Mouse (Mus musculus): ENCODE measurements around the gene Kmt2e.

Gene Kmt2e

GRCm38 (mm10) chr5:23496933-23497332 is 62.7 kb downstream of the Kmt2e start:
- H3K36me3 ChIP-seq (ENCODE audit: insufficient read depth, low read length): peaks cover 89% of the 10 kb centered on the region
- H3K27me3 ChIP-seq (ENCODE audit: insufficient read depth, low read length): no peaks in the 10 kb centered on the region
- H3K4me1 ChIP-seq (replicated peaks; ENCODE audit: low read depth, low read length): peaks cover 17% of the 10 kb centered on the region
- H3K4me3 ChIP-seq (replicated peaks; ENCODE audit: low read length): no peak overlapping the region
- TF ChIP-seq CTCF (conservative IDR thresholded peaks at IDR 0.05; ENCODE audit: low read length) (no peak), POU5F1 (IDR thresholded peaks at IDR 0.05; ENCODE audit: borderline replicate concordance, low read length) (no peak), NANOG (IDR thresholded peaks at IDR 0.05; ENCODE audit: borderline replicate concordance, low read length) (no peak)
- no peaks in the 10 kb centered on the region for H3K9me3 ChIP-seq (ENCODE audit: low read length)

- H3K4me3 ChIP-seq (replicated peaks; ENCODE audit: low read length): no peak overlapping the region
- H3K36me3 ChIP-seq (ENCODE audit: insufficient read depth, low read length): peaks cover 83% of the 10 kb centered on the region
- peaks cover 21% of the 10 kb centered on the region for H3K4me1 ChIP-seq (replicated peaks; ENCODE audit: low read depth, low read length)
- no peaks in the 10 kb centered on the region for H3K9me3 ChIP-seq (ENCODE audit: low read length)
- no peak for TF ChIP-seq CTCF (conservative IDR thresholded peaks at IDR 0.05; ENCODE audit: low read length)
- TF ChIP-seq POU5F1 (IDR thresholded peaks at IDR 0.05; ENCODE audit: borderline replicate concordance, low read length): no peak
- no peak for TF ChIP-seq NANOG (IDR thresholded peaks at IDR 0.05; ENCODE audit: borderline replicate concordance, low read length)
- no peaks in the 10 kb centered on the region for H3K27me3 ChIP-seq (ENCODE audit: insufficient read depth, low read length)
These were observed 63.7 kb downstream of the Kmt2e start for GRCm38 (mm10) chr5:23497920-23498319.

DNA sequence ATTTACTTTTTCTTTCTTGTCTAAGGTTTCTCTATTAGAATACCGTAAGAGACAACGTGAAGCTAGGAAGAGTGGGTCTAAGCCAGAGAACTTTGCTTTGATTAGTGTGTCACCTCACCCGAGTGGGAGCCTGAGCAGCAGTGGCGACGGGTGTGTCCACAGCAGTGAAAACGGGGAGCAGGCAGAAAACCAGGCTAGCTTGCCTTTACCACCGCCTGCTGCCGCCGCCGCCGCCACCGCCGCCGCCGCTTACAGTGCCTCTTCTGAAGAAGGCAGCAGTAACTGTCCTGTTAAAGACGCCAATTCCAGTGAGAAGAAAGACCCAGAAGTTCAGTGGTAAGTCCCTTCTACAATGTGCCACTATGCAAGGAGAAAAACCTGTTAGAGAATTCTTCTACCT is 65.0 kb downstream of the Kmt2e start:
- H3K27me3 ChIP-seq (ENCODE audit: insufficient read depth, low read length): no peaks in the 10 kb centered on the region
- peaks cover 72% of the 10 kb centered on the region for H3K36me3 ChIP-seq (ENCODE audit: insufficient read depth, low read length)
- TF ChIP-seq NANOG (IDR thresholded peaks at IDR 0.05; ENCODE audit: borderline replicate concordance, low read length) (no peak), POU5F1 (IDR thresholded peaks at IDR 0.05; ENCODE audit: borderline replicate concordance, low read length) (no peak), CTCF (conservative IDR thresholded peaks at IDR 0.05; ENCODE audit: low read length) (no peak)
- no peak overlapping the region for H3K4me3 ChIP-seq (replicated peaks; ENCODE audit: low read length)
- no peaks in the 10 kb centered on the region for H3K9me3 ChIP-seq (ENCODE audit: low read length)
- H3K4me1 ChIP-seq (replicated peaks; ENCODE audit: low read depth, low read length): peaks cover 24% of the 10 kb centered on the region

DNA sequence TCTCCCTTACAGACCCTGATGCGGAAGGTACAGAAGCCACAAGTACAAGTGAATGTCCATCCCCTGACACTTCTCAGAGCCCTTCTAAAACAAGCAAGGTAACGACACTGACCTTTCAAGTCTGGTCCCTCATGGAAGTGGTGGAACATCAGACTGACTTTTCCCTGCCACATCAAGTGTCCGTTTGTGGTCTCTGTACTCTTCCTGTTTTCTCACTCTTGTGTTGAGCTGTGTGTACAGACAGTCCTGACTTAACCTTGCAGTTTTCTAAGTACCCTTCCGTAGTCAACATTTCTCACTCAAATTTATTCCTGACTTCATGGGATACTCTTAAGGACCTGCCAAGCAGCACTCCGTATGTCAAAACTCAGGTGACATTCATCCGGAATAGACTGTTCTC is 66.5 kb downstream of the Kmt2e start:
- Histone ChIP-seq H3K27me3 (ENCODE audit: insufficient read depth, low read length) (no peaks in the 10 kb centered on the region), H3K4me1 (replicated peaks; ENCODE audit: low read depth, low read length) (peaks cover 24% of the 10 kb centered on the region), H3K9me3 (ENCODE audit: low read length) (no peaks in the 10 kb centered on the region), H3K4me3 (replicated peaks; ENCODE audit: low read length) (no peak overlapping the region), H3K36me3 (ENCODE audit: insufficient read depth, low read length) (peaks cover 63% of the 10 kb centered on the region)
- no peak for TF ChIP-seq POU5F1 (IDR thresholded peaks at IDR 0.05; ENCODE audit: borderline replicate concordance, low read length)
- TF ChIP-seq CTCF (conservative IDR thresholded peaks at IDR 0.05; ENCODE audit: low read length): no peak
- no peak for TF ChIP-seq NANOG (IDR thresholded peaks at IDR 0.05; ENCODE audit: borderline replicate concordance, low read length)

DNA sequence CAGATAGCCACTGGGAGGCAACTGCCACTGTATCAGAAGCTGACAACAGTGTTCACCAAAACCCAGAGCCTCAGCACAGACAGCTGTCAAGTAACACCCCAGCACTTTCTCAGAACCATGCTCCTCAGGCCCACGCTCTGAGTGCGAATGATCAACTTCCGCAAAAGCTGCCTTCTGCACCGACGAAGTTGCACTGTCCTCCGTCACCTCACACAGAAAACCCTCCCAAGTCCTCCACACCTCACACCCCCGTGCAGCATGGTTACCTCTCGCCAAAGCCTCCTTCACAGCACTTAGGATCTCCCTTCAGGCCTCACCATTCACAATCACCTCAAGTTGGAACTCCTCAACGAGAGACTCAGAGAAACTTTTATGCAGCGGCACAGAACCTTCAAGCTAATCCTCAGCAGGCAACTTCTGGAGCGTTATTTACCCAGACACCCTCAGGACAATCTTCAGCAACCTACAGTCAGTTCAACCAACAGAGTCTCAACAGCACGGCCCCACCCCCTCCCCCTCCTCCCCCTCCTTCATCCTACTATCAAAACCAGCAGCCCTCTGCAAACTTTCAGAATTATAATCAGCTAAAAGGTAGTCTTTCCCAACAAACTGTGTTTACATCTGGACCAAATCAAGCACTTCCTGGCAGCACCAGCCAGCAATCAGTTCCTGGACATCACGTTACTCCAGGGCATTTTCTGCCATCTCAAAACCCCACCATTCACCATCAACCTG is 67.5 kb downstream of the Kmt2e start:
- no peaks in the 10 kb centered on the region for H3K9me3 ChIP-seq (ENCODE audit: low read length)
- H3K4me1 ChIP-seq (replicated peaks; ENCODE audit: low read depth, low read length): peaks cover 26% of the 10 kb centered on the region
- no peak overlapping the region for H3K4me3 ChIP-seq (replicated peaks; ENCODE audit: low read length)
- H3K27me3 ChIP-seq (ENCODE audit: insufficient read depth, low read length): no peaks in the 10 kb centered on the region
- H3K36me3 ChIP-seq (ENCODE audit: insufficient read depth, low read length): peaks cover 57% of the 10 kb centered on the region
- TF ChIP-seq NANOG (IDR thresholded peaks at IDR 0.05; ENCODE audit: borderline replicate concordance, low read length): no peak
- no peak for TF ChIP-seq CTCF (conservative IDR thresholded peaks at IDR 0.05; ENCODE audit: low read length)
- no peak for TF ChIP-seq POU5F1 (IDR thresholded peaks at IDR 0.05; ENCODE audit: borderline replicate concordance, low read length)

- H3K4me1 ChIP-seq (replicated peaks; ENCODE audit: low read depth, low read length): peaks cover 32% of the 10 kb centered on the region
- TF ChIP-seq CTCF (conservative IDR thresholded peaks at IDR 0.05; ENCODE audit: low read length): no peak
- no peak for TF ChIP-seq POU5F1 (IDR thresholded peaks at IDR 0.05; ENCODE audit: borderline replicate concordance, low read length)
- TF ChIP-seq NANOG (IDR thresholded peaks at IDR 0.05; ENCODE audit: borderline replicate concordance, low read length): no peak
- peak overlapping the region; percentile 51; the same call in 1 of the 2 replicates for H3K4me3 ChIP-seq (replicated peaks; ENCODE audit: low read length)
- no peaks in the 10 kb centered on the region for H3K27me3 ChIP-seq (ENCODE audit: insufficient read depth, low read length)
- H3K36me3 ChIP-seq (ENCODE audit: insufficient read depth, low read length): peaks cover 51% of the 10 kb centered on the region
- no peaks in the 10 kb centered on the region for H3K9me3 ChIP-seq (ENCODE audit: low read length)
These were observed 68.2 kb downstream of the Kmt2e start for GRCm38 (mm10) chr5:23502317-23502937.

DNA sequence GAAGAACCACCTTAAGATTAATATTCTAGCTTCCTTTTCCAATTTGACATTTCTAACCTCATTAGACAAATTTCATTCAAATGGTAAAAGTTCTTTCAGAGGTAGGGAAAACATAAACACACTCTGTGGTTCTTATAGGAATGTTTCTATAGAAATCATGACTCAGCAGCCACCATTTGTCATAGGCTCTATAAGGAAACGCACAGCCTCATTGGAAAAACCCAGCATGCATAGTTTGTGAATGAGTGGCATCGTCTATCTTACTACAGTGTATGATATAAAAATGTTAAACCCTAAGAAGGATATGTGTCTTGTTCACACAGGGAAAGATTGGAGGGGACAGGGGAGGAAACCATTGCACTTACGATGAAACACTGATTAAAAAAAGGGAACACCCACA is 71.3 kb downstream of the Kmt2e start:
- H3K9me3 ChIP-seq (ENCODE audit: low read length): no peaks in the 10 kb centered on the region
- TF ChIP-seq NANOG (IDR thresholded peaks at IDR 0.05; ENCODE audit: borderline replicate concordance, low read length) (no peak), CTCF (conservative IDR thresholded peaks at IDR 0.05; ENCODE audit: low read length) (no peak), POU5F1 (IDR thresholded peaks at IDR 0.05; ENCODE audit: borderline replicate concordance, low read length) (no peak)
- H3K27me3 ChIP-seq (ENCODE audit: insufficient read depth, low read length): no peaks in the 10 kb centered on the region
- H3K36me3 ChIP-seq (ENCODE audit: insufficient read depth, low read length): peaks cover 36% of the 10 kb centered on the region
- H3K4me3 ChIP-seq (replicated peaks; ENCODE audit: low read length): no peak overlapping the region
- H3K4me1 ChIP-seq (replicated peaks; ENCODE audit: low read depth, low read length): peaks cover 50% of the 10 kb centered on the region

DNA sequence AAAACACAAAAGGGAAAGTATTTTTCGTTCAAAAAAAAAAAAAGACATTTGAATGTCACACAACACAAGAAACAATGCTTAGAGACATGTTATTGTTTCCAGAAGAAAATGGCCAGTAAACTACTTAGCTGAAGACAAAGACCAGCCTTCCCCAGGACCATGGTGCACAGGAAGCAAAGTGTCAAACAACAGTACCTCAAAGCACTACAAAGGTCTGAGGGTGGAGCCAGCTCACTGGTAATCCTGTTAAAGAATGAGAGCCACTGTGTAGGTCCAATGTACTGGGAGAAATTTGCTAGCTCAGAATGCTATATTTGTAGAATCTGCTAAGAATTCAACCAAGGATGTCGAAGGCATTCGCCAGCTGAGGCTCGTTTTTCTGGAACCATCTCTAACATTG is 73.0 kb downstream of the Kmt2e start:
- H3K36me3 ChIP-seq (ENCODE audit: insufficient read depth, low read length): peaks cover 38% of the 10 kb centered on the region
- no peaks in the 10 kb centered on the region for H3K9me3 ChIP-seq (ENCODE audit: low read length)
- TF ChIP-seq CTCF (conservative IDR thresholded peaks at IDR 0.05; ENCODE audit: low read length) (no peak), NANOG (IDR thresholded peaks at IDR 0.05; ENCODE audit: borderline replicate concordance, low read length) (no peak; the same call in 1 of the 2 replicates), POU5F1 (IDR thresholded peaks at IDR 0.05; ENCODE audit: borderline replicate concordance, low read length) (no peak)

More for the DNA sequence above, 73.0 kb downstream of the Kmt2e start:
- Histone ChIP-seq H3K27me3 (ENCODE audit: insufficient read depth, low read length) (no peaks in the 10 kb centered on the region), H3K4me1 (replicated peaks; ENCODE audit: low read depth, low read length) (peaks cover 57% of the 10 kb centered on the region), H3K4me3 (replicated peaks; ENCODE audit: low read length) (no peak overlapping the region)
